Mouse (Mus musculus) thymus, adult 2 months (tissue): ENCODE results near the gene Ints12.

Source experiments
- CTCF ChIP-seq: fragments of 200-500 bp; IDR thresholded peaks from 2 replicates; pipeline ENCODE4 v1.5.1; 2012; ENCODE audit warnings: mild to moderate bottlenecking, control low read depth, low read length, moderate library complexity, borderline replicate concordance; ENCODE audit not compliant: control insufficient read depth, poor library complexity, insufficient read depth; ENCODE audit errors: extremely low read depth
- POLR2A ChIP-seq: fragments of 200-500 bp; IDR thresholded peaks from 2 replicates; pipeline ENCODE4 v1.6.1; 2012; ENCODE audit warnings: mild to moderate bottlenecking, low read length, control low read depth, moderate library complexity; ENCODE audit not compliant: control insufficient read depth, poor library complexity, insufficient read depth; ENCODE audit errors: extremely low read depth

GRCm38 (mm10) chr3:133111741-133112140 lies 20.1 kb downstream of the Ints12 start:
- TF ChIP-seq POLR2A: no peak
- TF ChIP-seq CTCF: no peak
